Mouse (Mus musculus) liver, adult (tissue): ENCODE data around the gene Colec11.

ENCODE experiments used
- GATA4 ChIP-seq: IDR thresholded peaks from 2 replicates; pipeline ENCODE4 v1.6.1; 2014; ENCODE audit warnings: mild to moderate bottlenecking, low read length; ENCODE audit not compliant: insufficient replicate concordance

Colec11 gene

GRCm38 (mm10) chr12:28578147-28578546 lies 45.0 kb downstream of the Colec11 start:
- TF ChIP-seq GATA4, result no peak

GRCm38 (mm10) chr12:28575366-28576070 lies 47.7 kb downstream of the Colec11 start:
- no peak for TF ChIP-seq GATA4

GRCm38 (mm10) chr12:28572241-28572640 lies 50.9 kb downstream of the Colec11 start:
- no peak for TF ChIP-seq GATA4

- no peak for TF ChIP-seq GATA4
Measured at GRCm38 (mm10) chr12:28552299-28552698, 70.9 kb downstream of the Colec11 start, which contains the start of gene Dcdc2c. Dcdc2c (minus strand) TSS chr12:28552399.

GRCm38 (mm10) chr12:28551775-28552174 lies 71.4 kb downstream of the Colec11 start:
- TF ChIP-seq GATA4, result no peak

- TF ChIP-seq GATA4, result no peak
Measured at GRCm38 (mm10) chr12:28548887-28549286, 74.3 kb downstream of the Colec11 start.
